Mouse (Mus musculus) cerebellum, adult 9-11 months (tissue): ENCODE data around the gene Fam25c.
"Not testable (repeated sequence)": the region's sequence is repeated elsewhere in the genome, so short reads cannot be mapped to it uniquely, and the experiment has no call there.

Experiments used
- DNase-seq: peaks from one replicate; pipeline ENCODE4 v3.0.0; 2022

The Fam25c gene

DNA sequence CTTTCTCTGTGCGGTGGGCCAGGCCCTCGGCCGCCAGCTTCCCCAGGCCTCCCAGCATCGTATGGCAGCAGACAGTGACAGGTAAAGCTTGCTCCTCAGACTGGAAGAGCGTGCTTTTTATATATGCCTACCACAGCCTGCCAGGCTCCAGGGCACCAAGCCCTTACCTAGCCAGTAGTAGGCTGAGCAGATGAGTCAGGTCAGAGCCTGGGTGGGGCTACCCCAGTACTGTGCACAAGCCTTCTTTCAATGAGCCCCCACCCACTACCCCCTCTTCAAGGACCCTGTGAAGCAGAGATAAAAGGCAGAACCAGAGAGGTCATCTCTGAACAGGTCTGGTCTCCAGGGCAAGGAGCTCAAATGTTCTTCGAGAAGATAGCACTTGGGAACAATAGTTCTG is at the start of gene Fam25c:
TSS of gene Fam25c (minus strand) at position 133 of the 400 bp plus-strand sequence.
- no peak for DNase-seq

DNA sequence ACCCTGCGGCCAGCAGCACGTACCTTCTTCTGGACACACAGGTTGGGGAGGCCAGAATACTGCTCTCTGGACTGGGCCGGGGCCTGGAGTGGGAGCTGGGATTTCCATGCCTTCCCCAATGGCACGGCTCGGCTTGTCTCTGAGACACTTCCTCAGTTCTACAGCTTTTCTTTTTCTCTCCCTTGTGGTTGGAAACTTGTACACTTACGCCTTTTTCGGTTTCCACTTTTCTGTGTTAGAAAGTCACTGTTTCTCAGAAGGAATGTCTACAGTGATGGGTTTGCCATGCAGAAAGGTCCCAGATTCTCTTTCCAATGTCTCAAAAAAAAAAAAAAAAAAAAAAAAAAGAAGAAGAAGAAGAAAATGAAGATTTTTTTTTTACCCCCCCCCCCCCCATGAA is 48.2 kb upstream of the Fam25c start:
- no peak for DNase-seq

DNA sequence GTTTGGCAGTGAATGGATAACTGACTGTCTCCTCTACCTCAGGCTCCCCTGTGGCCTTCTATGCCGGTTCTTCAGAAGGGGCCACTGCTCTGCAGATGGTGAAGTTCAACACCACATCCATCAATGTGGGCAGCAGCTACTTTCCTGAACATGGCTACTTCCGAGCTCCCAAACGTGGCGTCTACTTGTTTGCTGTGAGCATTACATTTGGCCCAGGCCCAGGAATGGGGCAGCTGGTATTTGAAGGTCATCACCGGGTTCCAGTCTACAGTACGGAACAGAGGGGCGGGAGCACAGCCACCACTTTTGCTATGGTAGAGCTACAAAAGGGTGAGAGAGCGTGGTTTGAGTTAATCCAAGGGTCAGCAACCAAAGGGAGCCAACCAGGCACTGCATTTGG is 47.6 kb upstream of the Fam25c start:
- DNase-seq, result no peak

DNA sequence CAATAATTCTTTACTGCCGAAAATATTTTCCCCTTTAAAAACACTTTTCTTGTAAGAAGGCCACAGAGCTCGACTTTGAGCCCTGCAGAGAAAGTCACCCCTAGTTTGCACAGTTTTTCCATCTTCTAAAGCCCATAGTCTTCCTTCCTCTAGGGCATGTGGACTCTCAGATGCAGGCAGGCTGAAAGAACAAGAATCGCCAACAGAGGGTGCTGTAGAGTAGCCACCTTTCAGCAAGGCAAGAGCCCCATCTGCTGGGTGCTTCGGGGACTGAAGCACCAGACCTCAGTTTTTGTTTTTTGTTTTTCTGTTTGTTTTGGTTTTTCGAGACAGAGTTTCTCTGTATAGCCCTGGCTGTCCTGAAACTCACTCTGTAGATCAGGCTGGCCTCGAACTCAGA is 45.9 kb upstream of the Fam25c start:
- DNase-seq, result peak; percentile 56

DNA sequence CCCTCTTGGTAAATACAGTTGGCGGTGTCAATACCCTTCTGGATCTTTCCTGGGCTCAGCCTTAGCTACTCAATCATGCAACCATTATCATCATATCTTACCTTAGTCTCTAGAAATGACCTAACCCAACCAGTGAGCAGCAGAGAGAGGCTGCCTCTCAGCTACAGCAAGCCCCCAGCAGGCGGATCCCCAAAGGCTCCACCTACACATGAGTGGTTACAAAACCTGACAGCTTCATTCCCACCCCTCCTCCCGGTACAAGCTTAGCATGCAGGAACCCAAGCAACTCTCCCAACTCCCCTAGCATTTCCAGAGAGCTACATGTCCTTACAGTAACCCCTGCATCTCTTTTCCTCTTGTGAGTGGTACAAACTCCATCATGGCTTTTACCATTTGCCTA is 44.8 kb upstream of the Fam25c start:
- DNase-seq, result no peak

DNA sequence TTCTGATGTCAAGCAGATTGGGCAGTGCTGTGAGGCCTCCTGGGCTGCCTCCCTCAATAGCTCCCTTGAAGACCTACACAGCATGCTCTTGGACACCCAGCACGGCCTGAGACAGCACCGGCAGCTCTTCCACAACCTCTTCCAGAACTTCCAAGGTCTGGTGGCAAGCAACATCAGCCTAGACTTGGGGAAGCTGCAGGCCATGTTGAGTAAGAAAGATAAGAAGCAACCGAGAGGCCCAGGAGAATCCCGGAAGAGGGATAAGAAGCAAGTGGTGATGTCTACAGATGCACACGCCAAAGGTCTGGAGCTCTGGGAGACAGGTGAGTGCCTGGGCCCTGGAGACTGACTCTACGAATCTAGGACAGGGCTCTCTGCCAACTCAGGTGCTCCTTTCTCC is 44.1 kb upstream of the Fam25c start:
- DNase-seq, result no peak

DNA sequence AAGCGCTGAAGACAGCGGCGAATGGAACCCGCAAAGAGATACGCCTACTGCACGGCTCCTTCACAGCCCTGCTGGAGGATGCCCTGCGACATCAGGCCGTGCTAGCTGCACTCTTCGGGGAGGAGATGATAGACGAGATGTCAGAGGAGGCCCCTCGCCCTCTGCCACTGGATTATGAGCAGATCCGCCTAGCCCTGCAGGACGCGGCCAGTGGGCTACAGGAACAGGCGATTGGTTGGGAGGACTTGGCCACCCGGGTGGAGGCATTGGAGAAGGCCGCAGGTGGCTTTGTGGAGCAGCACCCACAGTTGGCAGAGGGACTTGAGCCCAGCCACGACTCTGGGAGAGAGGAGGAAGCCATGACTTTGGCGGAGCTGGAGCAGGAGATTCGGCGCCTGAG is 43.7 kb upstream of the Fam25c start:
- no peak for DNase-seq

DNA sequence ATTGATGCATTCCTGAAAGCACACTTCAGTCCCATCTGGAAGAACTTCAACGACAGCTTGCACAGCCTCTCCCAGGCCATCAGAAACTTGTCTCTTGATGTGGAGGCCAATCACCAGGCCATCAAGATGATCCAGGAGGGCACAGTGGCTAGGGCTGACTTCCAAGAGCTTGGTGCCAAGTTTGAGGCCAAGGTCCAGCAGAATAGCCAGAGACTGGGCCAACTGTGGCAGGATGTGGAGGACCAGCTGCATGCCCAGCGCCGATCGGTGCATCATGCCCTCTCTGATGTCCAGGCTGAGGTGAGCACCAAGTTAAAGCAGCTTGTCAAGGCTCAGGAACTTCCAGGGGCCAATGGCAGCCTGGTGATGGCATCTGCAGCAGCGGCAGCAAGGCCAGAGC is 42.6 kb upstream of the Fam25c start:
- DNase-seq, result no peak

DNA sequence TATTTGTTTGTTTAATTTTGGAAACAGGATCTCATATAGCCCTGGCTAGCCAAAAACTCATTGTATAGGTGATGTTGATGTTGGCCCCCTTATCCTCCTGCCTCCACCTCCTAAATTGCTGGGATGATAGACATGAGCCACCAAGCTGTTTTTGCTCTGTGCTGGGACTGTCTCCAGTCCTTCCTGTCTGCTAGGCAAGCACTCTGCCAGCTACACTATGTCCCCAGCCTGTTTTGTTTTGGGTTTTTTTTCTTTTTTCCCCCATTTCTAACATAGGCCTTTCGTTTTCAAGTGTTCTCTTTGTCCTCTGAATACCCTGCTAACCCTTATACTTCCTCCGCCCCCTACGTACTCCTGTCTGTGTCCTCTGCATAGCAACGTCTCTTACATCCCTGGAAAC is 38.1 kb upstream of the Fam25c start:
- no peak for DNase-seq

DNA sequence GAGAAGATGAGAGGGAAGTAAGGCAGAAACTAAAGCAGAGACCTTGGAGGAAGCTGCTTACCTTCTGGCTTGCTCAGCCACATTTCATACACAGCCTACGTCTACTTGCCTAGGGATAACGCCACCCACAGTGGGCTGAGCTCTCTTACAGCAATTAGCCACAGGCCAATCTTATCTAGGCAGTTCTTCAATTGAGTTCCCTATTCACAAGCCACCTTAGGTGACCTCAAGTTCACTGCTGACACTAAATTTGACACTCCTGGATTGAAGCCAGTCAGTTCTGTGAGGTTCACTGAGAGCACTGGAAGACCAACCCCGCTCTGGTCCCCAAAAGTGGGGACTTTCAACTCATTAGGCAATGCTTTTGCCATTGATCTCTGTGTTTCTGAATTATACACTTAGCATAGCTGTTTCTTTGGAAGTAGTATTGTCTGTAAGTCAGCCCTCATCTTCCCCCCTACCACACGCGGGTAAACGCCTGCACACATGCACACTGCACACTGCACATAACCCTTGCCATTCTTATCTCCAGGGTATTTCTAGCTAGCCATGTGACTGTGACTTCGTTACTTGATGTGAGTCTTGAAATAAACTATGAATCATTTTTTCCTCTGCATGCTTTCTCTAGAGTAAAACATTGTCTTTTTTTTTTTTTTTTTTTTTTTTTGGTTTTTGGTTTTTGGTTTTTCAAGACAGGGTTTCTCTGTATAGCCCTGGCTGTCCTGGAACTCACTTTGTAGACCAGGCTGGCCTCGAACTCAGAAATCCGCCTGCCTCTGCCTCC is 27.9 kb upstream of the Fam25c start:
- no peak for DNase-seq

DNA sequence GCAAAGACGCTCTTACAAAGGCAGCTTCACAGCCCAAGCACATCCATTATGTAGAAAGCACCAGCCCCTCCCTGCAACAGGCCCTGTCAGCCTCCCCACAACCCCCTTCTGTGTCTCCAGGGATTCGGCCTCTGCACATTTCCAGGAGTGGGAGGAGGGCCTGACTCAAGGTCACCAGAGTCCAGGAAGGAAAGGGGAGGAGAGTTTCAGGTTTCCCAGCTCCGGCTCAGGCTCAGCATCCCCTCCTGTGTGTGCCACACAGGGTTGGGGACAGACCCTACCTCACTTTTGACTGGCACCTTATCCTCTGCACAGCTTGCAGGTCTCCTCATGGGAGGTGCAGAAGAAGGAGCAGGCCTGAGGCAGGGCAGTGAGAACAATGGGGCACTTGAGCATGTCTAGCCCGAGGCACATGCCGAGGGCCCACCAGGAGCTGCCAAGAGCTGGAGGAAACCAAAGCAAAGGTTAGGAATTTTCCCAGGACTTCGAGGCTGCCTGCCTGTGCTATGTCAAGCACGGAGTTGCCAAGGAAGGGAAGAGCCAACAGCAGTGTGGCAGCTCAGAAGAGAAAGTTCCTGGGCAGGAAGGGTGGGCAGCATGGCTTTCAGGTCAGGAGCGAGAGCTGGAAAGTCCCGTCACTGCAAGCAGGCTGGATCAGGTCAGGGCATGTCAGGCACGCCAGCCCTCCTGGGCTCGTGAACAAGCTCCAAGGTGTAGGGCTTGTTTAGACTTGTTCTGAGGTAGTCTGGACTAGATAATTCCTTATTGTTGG is 23.5 kb upstream of the Fam25c start:
- DNase-seq, result no peak

DNA sequence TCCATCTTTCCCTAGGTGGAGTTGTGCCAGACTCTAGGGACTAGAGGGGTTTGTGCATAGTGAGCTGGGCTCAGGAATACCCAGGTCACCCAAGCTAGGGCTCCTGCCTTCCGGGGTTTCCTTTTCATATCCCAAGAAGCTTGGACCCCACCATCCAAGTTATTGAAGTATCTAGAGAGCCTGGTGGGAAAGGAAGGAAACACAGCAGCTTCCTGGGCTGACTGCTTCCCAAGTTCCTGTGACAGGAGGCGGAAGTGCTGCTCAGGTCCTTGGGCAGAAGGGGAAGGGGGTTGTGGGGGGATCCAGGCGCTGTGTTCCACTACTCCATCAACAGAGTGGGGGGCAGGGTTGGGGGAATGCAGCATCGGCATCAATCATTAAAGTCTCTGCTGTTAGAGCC is 21.9 kb upstream of the Fam25c start:
- DNase-seq, result no peak

DNA sequence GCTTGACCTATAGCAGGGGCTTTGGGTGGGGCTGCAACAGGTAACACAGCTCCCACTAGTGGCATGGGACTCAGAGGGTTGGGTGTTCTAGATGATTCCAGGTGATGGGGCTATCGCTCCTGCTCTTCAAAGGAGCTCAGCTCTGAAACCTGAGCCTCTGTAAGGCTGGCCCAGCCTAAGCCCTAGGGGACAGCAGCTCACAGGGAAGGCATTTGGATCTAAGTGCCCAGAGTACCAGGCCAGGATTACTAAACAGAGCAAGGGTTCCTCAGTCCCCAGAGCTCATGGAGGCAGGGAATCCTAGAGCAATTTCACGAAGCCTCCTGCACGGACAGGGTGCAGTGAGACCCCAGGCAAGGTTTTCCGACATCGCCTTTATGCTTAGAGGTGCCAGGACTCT is 20.7 kb upstream of the Fam25c start:
- no peak for DNase-seq

DNA sequence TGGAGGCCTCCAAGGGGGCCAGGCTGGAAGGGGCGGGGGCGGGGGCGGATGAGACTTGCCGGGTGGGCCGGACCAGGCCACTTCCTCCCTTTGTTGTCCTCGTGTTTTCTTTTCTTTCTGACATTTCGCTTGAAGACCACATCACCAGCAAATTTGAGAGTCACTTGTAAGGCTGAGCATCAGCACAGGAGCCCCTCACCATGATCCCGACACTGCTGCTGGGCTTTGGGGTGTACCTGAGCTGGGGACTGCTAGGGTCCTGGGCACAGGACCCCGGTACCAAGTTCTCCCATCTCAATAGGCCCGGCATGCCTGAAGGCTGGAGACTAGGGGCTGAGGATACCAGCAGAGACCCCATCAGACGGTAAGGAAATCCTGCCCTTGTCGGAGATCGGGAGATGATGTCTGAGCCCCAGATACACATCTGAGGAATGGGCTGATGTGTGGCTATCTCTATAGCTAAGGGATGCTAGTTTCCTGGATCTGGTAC is 20.2 kb upstream of the Fam25c start, which contains the start of gene Mmrn2:
TSS of gene Mmrn2 (plus strand) at position 51 of the 490 bp plus-strand sequence.
- no peak for DNase-seq

DNA sequence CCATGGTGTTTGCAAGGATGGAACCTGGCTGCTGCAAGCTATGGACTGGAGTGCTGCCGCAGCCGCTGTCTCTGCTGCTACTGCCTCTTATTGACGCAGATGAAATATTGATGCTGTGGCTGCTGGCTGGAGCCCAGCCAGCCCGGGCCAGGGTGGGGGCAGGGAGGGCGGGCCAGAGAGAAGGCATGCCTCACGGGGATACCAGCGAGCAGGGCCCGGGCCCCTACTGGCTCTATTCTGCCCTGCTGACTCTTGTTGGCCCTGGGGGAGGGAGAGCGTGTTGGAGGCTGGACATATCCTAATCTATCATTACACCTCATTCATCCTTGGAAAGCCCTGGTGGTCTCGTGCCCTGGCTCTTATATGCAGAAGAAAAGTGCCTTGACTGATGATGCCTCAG is 19.3 kb upstream of the Fam25c start, which contains the start of gene Sncg:
TSS of gene Sncg (minus strand) at position 213 of the 400 bp plus-strand sequence.
- DNase-seq, result no peak

DNA sequence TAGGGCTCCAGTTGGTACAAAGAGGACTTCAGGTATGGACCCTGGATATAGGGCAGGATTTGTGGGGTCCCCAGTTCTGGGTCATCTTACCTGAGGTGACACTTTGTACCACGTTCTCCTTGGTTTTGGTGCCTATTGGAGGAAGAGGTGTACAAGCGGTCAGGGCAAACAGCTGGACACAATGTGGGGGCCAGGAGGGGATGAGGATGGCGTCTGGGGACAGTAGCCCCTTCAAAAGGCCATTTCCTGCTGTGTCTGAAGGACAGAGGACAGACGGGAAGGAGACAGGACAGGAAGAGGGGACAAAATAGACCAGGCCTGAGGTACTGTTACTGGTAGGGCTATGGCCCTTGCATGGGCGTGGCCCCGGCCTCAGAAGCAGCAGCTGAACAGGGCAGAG is 18.3 kb upstream of the Fam25c start:
- DNase-seq, result no peak

DNA sequence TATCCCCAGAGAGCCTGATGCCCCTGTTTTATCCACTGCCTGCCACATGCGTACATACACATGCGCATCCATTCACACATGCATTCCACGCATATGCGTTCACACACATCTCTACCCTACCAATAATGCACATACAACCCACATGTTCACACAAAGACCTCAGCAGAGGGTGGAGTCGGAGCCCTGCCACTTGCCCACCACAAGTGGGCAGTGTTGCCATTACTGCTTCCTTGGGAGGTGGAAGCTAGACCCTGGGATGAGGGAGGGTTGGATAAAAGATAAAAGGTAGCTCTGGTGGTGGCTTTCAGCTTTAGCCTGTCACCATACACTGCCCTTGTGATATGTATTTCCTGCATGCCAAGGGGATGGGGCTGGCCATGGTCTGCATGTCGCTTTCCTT is 17.4 kb upstream of the Fam25c start:
- DNase-seq, result no peak

DNA sequence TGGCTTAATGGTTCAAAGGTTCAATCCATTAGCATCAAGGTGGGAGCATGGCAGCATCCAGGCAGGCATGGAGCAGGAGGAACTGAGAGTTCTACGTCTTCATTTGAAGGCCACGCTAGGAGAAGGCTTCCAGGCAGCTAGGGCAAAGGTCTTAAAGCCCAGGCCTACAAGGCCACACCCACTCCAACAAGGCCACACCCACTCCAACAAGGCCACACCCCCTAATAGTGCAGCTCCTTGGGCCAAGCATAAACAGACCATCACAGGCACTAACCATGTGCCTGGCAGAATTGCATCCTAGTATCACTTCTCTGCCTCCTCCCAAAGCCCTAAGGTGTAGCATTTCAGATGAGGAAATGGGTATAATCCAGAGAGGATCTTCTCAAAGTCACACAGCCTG is 16.5 kb upstream of the Fam25c start:
- no peak for DNase-seq

DNA sequence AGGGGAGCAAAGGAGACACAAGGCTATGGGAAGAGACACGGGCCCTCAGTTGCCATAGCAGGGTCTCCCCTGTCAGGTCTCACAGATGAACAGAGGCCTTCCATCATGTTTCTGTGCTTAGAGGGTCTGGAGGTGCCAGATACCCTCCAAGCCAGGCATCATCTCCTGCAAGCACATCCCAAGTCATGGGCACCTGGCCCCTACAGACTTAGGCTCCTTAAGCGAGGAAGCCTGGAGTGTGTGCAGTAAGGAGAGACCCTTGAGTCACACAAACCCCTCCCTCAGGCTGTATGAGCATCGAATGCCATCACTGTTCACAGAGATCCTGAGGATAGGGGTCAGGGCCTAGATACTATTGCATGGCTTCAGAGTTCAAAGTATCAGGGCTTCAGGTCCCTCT is 15.7 kb upstream of the Fam25c start:
- no peak for DNase-seq

DNA sequence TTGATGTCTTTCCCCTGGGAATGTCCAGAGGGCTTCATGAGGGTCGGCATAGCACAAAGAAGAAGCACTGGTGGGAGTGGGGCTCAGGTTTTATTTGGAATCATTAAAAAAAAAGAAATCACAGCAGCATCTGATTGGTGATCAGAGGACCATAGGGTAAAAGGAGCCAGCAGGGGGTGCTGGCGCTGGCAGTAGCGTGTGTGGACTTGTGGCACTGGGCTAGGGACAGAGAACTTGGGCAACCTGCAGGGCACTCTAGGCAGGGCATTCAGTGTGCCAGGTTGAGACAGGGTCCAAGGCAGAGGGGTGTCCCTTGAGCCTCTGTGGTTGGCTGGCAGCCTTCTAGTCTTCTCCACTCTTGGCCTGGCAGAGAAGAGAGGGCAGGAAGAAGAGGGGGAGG is 15.0 kb upstream of the Fam25c start:
- DNase-seq, result no peak

DNA sequence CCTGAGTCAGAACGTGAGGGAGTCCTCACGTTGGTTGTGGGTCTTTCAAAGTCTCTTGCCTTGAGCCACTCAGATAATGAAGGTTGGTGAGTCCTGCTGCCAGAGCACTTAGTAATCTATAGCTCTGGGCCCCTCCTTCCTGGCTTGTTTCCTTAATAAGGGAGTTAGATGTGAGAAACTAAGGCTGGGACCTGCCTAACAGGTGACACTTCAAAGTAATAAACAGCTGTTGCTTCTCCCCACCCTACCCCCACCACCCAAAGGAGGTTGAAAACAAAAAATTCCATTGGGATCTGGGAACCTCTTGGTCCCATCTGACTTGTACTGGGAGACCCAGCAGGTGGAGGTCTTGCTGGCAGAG is 9.9 kb upstream of the Fam25c start:
- DNase-seq, result peak; percentile 23

DNA sequence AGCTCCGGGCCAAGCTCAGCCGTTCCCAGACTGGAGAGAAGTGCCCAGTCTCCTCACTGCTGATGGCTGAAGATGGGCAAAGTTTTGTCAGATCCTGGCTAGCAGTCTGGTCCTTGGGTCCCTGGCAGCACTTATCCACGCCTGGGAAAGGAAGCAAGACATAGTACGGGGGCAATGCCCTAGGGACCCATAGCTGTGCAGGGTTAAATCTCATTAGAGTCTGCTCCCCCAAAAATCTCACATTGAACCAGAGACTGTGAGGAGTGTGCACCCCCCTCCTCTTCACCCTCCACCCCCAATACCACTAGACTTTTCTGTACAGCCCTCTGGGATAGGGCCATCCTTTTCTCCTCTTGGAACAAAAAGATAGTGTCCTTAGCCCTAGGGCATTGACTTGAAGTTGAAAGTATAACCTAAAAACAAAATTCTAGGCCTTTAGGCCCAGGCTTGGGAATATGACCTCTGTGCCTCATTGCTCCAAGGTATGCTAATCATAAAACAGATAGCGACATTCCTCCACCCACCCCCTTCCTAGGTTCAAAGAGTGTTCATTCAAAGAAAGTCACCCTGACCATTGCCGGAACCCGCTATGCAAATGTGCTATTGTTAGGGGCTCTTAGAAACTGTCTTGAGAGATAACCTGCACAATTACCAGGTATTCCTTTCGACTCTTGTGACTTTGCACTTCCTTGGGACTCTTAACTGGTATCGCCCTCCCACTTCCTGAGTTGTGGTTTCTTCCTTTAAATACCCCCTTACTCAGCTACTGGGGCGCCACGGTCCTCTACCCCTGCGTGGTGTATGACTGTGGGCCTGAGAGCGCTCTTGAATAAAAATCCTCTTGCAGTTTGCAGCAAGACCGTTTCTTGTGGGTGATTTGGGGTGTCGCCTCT is 9.3 kb upstream of the Fam25c start:
- not testable (repeated sequence) for DNase-seq
